Mouse (Mus musculus) erythroblast, embryonic 14.5 days (primary cell): ENCODE results near the gene Chchd10. TPM values are rescaled to one million over a fixed set of nuclear protein-coding genes. Genes with fewer than 3 reads are reported as not detected.
"Not testable (repeated sequence)": the region's sequence is repeated elsewhere in the genome, so short reads cannot be mapped to it uniquely, and the experiment has no call there.

Experiments
- H3K27me3 ChIP-seq: 2 replicates; pipeline ENCODE4 v1.6.1; 2012; ENCODE audit warnings: inconsistent platforms; ENCODE audit not compliant: control insufficient read depth
- H3K36me3 ChIP-seq: 2 replicates; pipeline ENCODE4 v1.6.1; 2012; ENCODE audit warnings: mild to moderate bottlenecking, inconsistent platforms; ENCODE audit not compliant: control insufficient read depth
- H3K4me1 ChIP-seq: 2 replicates; pipeline ENCODE4 v1.6.1; 2012; ENCODE audit warnings: inconsistent platforms; ENCODE audit not compliant: control insufficient read depth
- H3K4me3 ChIP-seq: replicated peaks from 2 replicates; pipeline ENCODE3; 2012; ENCODE audit warnings: moderate library complexity, mild to moderate bottlenecking, inconsistent platforms
- H3K9me3 ChIP-seq: 2 replicates; pipeline ENCODE4 v1.6.1; 2012; ENCODE audit warnings: low read length, inconsistent platforms, mixed read lengths; ENCODE audit not compliant: control insufficient read depth
- GATA1 ChIP-seq: IDR thresholded peaks from 2 replicates; pipeline ENCODE4 v1.6.1; 2012; ENCODE audit warnings: low read length, inconsistent platforms, mixed read lengths
- TAL1 ChIP-seq: IDR thresholded peaks from 3 replicates; pipeline ENCODE4 v1.6.1; 2012; ENCODE audit warnings: low read length, inconsistent platforms, mixed read lengths
- polyA plus RNA-seq: library from polyadenylated mRNA; stranded (reverse); fragments of >175 nt; gene quantifications from 2 replicates; pipeline ENCODE4 v1.2.3, GENCODE M21; 2012

Chchd10 gene
- 110 and 127 TPM in 2 replicates for polyA plus RNA-seq

DNA sequence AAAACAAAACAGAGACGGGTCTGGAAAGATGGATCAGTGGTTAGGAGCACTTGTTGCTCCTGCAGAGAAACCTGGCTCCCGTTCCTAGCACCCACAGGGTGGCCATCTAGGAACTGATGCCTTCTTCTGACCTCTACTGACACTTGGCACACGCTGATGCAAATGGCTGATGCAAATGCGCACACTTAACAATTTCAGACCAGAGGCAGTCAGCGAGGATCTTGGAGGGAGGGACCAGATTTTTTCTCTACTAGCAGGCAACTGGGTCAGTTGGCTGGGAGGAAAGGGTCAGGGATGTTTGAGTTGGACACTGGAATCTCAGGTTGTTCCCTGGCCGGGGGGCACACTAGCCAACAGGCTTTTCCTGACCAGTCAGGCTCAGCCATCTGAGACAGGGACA lies at the start of gene Chchd10:
Chchd10 (plus strand) TSS at position 240 of the 400 bp plus-strand sequence.
- peaks cover 47% of the 10 kb centered on the region for H3K4me1 ChIP-seq
- peaks cover 61% of the 10 kb centered on the region for H3K27me3 ChIP-seq
- H3K9me3 ChIP-seq: peaks cover 6% of the 10 kb centered on the region; the same call in 1 of the 2 replicates
- peaks cover 18% of the 10 kb centered on the region for H3K36me3 ChIP-seq
- TF ChIP-seq GATA1: no peak
- TF ChIP-seq TAL1: no peak
- H3K4me3 ChIP-seq: peak within 1 kb of the TSS; percentile 50

DNA sequence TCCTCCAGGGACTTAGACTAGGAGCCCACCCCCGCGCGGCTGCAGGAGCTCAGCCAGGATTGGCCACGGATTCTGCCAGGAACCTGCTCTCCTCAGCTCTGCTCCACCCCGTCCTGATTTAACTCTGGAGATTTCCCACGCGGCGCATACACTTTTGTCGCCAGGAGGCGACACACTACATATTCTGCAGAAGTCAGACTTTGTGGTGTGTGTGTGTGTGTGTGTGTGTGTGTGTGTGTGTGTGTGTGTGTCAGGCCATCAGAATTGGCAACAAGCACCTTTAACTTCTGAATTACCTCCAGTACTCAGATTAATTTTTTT lies 49.7 kb upstream of the Chchd10 start:
- Histone ChIP-seq H3K4me3 (no peak overlapping the region), H3K36me3 (no peaks in the 10 kb centered on the region), H3K27me3 (peaks cover 31% of the 10 kb centered on the region), H3K4me1 (peaks cover 2% of the 10 kb centered on the region; the same call in 1 of the 2 replicates), H3K9me3 (no peaks in the 10 kb centered on the region)
- TF ChIP-seq GATA1: no peak
- no peak for TF ChIP-seq TAL1

DNA sequence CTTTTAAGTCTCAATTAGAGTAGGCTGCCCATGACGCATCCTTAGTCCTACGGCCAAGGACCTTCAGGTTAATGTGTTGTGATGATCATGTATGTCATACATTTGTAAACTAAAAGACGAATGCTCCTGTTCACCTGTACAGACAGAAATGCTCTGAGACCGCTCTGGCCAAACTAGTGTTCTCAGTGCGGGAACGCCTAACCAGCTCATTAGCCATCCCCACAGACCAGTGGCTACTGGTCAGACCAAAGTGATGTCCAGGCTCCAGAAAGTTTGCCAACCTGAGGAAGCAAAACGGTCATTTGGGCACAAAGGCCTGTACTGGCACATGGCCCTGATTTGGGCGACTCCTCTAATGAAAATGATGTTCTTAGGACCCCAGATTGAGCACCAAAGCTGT lies 48.2 kb upstream of the Chchd10 start:
- Histone ChIP-seq H3K36me3 (no peaks in the 10 kb centered on the region), H3K27me3 (peaks cover 31% of the 10 kb centered on the region), H3K9me3 (no peaks in the 10 kb centered on the region), H3K4me3 (no peak overlapping the region), H3K4me1 (no peaks in the 10 kb centered on the region; the same call in 1 of the 2 replicates)
- TF ChIP-seq TAL1: no peak
- TF ChIP-seq GATA1: no peak

- not testable (repeated sequence) for H3K4me3 ChIP-seq, H3K9me3 ChIP-seq, H3K36me3 ChIP-seq, H3K4me1 ChIP-seq
- peaks cover 19% of the 10 kb centered on the region for H3K27me3 ChIP-seq
Measured at GRCm38 (mm10) chr10:75887504-75887903, 45.4 kb upstream of the Chchd10 start.

DNA sequence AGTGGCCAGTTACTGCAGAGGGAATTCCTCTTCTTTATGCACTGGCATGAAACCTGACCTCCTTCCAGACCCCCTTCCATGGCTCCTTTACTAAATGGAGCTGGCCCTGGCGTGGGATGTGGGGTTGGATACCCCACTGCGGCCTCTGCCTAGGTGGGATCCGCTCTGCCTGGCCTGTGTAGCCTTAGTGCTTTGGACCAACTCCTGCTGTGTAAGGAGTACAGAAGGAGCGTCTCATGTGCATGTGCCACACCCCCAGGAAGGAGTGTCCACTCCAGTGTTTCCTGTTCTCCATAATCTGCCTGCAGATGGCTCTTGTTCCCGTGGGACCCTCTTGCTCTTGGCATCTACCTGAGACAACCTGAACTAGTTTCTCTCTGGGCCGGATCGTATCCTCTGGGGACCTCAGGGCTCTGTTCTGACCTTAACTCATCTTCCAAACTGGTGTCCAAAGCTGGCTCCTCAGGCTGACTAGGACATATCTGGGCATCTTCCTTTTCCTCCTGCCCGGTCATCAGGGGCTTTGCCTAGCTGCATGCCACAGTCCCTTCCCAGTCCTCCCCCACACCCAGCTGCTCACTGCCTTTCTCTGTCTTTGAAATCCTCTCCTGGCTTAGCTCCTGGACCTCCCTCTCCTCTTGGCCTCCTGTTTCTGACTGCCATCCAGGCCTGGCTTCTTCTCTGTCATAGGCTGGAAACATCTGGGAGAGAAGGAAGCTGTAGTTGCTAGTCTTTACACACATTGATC lies 43.4 kb upstream of the Chchd10 start:
- Histone ChIP-seq H3K27me3 (peaks cover 5% of the 10 kb centered on the region; the same call in 1 of the 2 replicates), H3K9me3 (no peaks in the 10 kb centered on the region), H3K4me1 (peaks cover 20% of the 10 kb centered on the region), H3K4me3 (no peak overlapping the region), H3K36me3 (peaks cover 12% of the 10 kb centered on the region)
- no peak for TF ChIP-seq TAL1
- TF ChIP-seq GATA1: no peak

GRCm38 (mm10) chr10:75893089-75893750 lies 39.7 kb upstream of the Chchd10 start, which contains the start of gene Derl3:
TSS of gene Derl3 (plus strand) at chr10:75893413.
- TF ChIP-seq TAL1: no peak
- no peak for TF ChIP-seq GATA1

DNA sequence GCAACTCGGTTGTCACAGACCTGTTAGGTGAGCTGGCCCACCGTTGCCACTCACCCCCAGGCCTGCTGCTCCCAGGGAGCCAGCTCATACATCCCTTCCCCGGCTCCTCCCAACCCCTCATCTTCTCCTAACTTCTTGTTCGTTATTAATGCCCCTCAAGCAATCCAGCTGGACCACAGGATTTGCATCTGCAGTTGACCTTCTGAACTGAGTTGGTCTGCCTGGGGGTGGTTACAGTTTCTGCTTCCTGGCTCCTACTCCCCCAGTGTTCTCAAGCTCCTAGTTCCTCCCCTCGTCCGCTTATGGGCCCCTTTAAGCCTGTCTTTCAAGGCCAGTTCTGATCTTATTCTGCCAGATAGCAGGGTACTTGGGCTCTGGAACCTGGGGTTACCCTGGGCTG lies 38.3 kb upstream of the Chchd10 start:
- TF ChIP-seq TAL1 (no peak), GATA1 (no peak)

More at GRCm38 (mm10) chr10:75893089-75893750, 39.7 kb upstream of the Chchd10 start, which contains the start of gene Derl3:
- H3K36me3 ChIP-seq: peaks cover 49% of the 10 kb centered on the region
- H3K9me3 ChIP-seq: no peaks in the 10 kb centered on the region
- H3K4me3 ChIP-seq: peak within 1 kb of the TSS; percentile 61
- no peaks in the 10 kb centered on the region for H3K27me3 ChIP-seq
- H3K4me1 ChIP-seq: peaks cover 21% of the 10 kb centered on the region

GRCm38 (mm10) chr10:75895730-75896129 lies 37.2 kb upstream of the Chchd10 start:
- H3K27me3 ChIP-seq: no peaks in the 10 kb centered on the region
- peaks cover 21% of the 10 kb centered on the region for H3K4me1 ChIP-seq
- H3K36me3 ChIP-seq: peaks cover 73% of the 10 kb centered on the region
- TF ChIP-seq GATA1: no peak
- no peak for TF ChIP-seq TAL1
- no peak overlapping the region for H3K4me3 ChIP-seq
- no peaks in the 10 kb centered on the region for H3K9me3 ChIP-seq

More for the DNA sequence above, 38.3 kb upstream of the Chchd10 start:
- Histone ChIP-seq H3K4me1 (peaks cover 21% of the 10 kb centered on the region), H3K27me3 (no peaks in the 10 kb centered on the region), H3K36me3 (peaks cover 62% of the 10 kb centered on the region), H3K9me3 (no peaks in the 10 kb centered on the region), H3K4me3 (no peak overlapping the region)

DNA sequence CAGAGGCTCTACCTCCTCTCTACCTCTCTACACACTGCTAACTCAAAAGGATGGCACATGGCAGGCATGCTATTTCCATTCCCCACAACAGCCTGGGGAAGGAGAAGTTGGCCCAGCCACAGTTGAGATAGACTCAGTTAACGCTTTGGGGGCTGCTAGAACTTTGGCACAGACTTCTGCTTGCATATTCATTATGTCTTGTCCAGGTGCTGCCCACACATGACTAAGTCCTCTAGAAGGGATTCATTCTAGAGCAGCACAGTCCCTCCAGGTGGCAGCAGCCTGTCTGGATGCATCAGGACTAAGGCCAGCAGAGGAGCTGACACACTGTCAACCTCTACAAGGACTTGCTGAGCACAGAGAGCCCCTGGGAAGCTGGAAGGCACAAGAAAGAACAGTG lies 36.7 kb upstream of the Chchd10 start:
- peaks cover 77% of the 10 kb centered on the region for H3K36me3 ChIP-seq
- no peak overlapping the region for H3K4me3 ChIP-seq
- H3K27me3 ChIP-seq: no peaks in the 10 kb centered on the region
- no peaks in the 10 kb centered on the region for H3K9me3 ChIP-seq
- no peak for TF ChIP-seq TAL1
- TF ChIP-seq GATA1: no peak
- peaks cover 21% of the 10 kb centered on the region for H3K4me1 ChIP-seq
